Mouse (Mus musculus): ENCODE measurements around the gene Foxn1. TPM values are rescaled to one million over a fixed set of nuclear protein-coding genes. Genes with fewer than 3 reads are reported as not detected.
A peak's percentile ranks its signal among the peaks of the same experiment; 100 is the strongest.

Gene Foxn1
- total RNA-seq, 2 experiments from 2014 or later: not detected

- peak; percentile 95 for DNase-seq
Measured at GRCm38 (mm10) chr11:78327634-78328511, 58.5 kb downstream of the Foxn1 start, which contains the start of gene Pigs. TSS of gene Pigs (plus strand) at chr11:78328415.

GRCm38 (mm10) chr11:78327215-78327614, 59.1 kb downstream of the Foxn1 start:
- DNase-seq: no peak

GRCm38 (mm10) chr11:78324965-78325364, 61.4 kb downstream of the Foxn1 start:
- DNase-seq: no peak

GRCm38 (mm10) chr11:78324000-78324785, 62.2 kb downstream of the Foxn1 start:
- no peak for DNase-seq

- DNase-seq: peak; percentile 69
Measured at GRCm38 (mm10) chr11:78322860-78323259, 63.5 kb downstream of the Foxn1 start, which contains the start of gene Aldoc. TSS of gene Aldoc (plus strand) at chr11:78322968.

- DNase-seq: no peak
Measured at GRCm38 (mm10) chr11:78322076-78322831, 64.1 kb downstream of the Foxn1 start.

GRCm38 (mm10) chr11:78318411-78318810, 67.9 kb downstream of the Foxn1 start:
- DNase-seq: no peak

- no peak for DNase-seq
Measured at GRCm38 (mm10) chr11:78313662-78314061, 72.7 kb downstream of the Foxn1 start.

GRCm38 (mm10) chr11:78310861-78311511, 75.4 kb downstream of the Foxn1 start:
- no peak for DNase-seq

Other genes with a start within 250 kb of the Foxn1 start
- 1 to 10 TPM; 2.9 to 4.0 TPM for gene Traf4, start 221.0 kb downstream of the Foxn1 start, total RNA-seq (2021)
- 1 to 10 TPM in 1 of 2 experiments, under 1 TPM in 1; 0.99 to 1.2 TPM for gene Nek8, start 209.9 kb downstream of the Foxn1 start, total RNA-seq (2021)
- 1 to 10 TPM; 1.9 to 2.4 TPM for gene Tlcd1, start 209.8 kb downstream of the Foxn1 start, total RNA-seq (2021)
- gene Rpl23a, start 203.0 kb downstream of the Foxn1 start, total RNA-seq (2021): 100 to 1,000 TPM; 715 to 745 TPM
- 1 to 10 TPM; 5.0 to 7.3 TPM for gene Rab34, start 198.1 kb downstream of the Foxn1 start, total RNA-seq (2021)
- 1 to 10 TPM in 1 of 2 experiments, under 1 TPM in 1; 0.28 to 1.3 TPM for gene Proca1, start 193.2 kb downstream of the Foxn1 start, total RNA-seq (2021)
- gene Sdf2, start 140.8 kb downstream of the Foxn1 start, total RNA-seq (2021): 10 to 100 TPM; 37.4 to 47.4 TPM
- 10 to 100 TPM; 22.2 to 22.6 TPM for gene Supt6, start 140.6 kb downstream of the Foxn1 start, total RNA-seq (2021)
- gene 2610507B11Rik, start 124.8 kb downstream of the Foxn1 start, total RNA-seq (2021): 100 to 1,000 TPM; 206 to 226 TPM
- 1 to 10 TPM in 1 of 2 experiments, under 1 TPM in 1; 0.82 to 1.4 TPM for gene BC030499, start 95.7 kb downstream of the Foxn1 start, total RNA-seq (2021)
- 1 to 10 TPM; 3.1 to 4.2 TPM for gene Spag5, start 85.0 kb downstream of the Foxn1 start, total RNA-seq (2021)
- gene Aldoc, start 63.6 kb downstream of the Foxn1 start, total RNA-seq (2021): 1 to 10 TPM; 2.5 to 2.6 TPM
- gene Pigs, start 58.1 kb downstream of the Foxn1 start, total RNA-seq (2021): 10 to 100 TPM; 18.3 to 20.4 TPM
- gene Unc119, start 43.1 kb downstream of the Foxn1 start, total RNA-seq (2021): 10 to 100 TPM in 1 of 2 experiments, 1 to 10 TPM in 1; 8.4 to 10.5 TPM
- not detected for gene Slc13a2, start 35.7 kb upstream of the Foxn1 start, total RNA-seq (2021)
- 1 to 10 TPM; 1.4 to 1.5 TPM for gene Slc46a1, start 79.1 kb upstream of the Foxn1 start, total RNA-seq (2021)
- gene Sarm1, start 111.2 kb upstream of the Foxn1 start, total RNA-seq (2021): under 1 TPM; 0.67 to 1.00 TPM
- gene Vtn, start 112.5 kb upstream of the Foxn1 start, total RNA-seq (2021): 10 to 100 TPM; 11.0 to 12.5 TPM
- not detected for gene Sebox, start 116.9 kb upstream of the Foxn1 start, total RNA-seq (2021)
- 10 to 100 TPM; 12.3 to 13.6 TPM for gene Tmem199, start 125.6 kb upstream of the Foxn1 start, total RNA-seq (2021)
- gene Poldip2, start 125.6 kb upstream of the Foxn1 start, total RNA-seq (2021): 100 to 1,000 TPM in 1 of 2 experiments, 10 to 100 TPM in 1; 97.5 to 106 TPM
- gene Tnfaip1, start 149.8 kb upstream of the Foxn1 start, total RNA-seq (2021): 10 to 100 TPM; 35.9 to 38.0 TPM
- 10 to 100 TPM; 21.4 to 21.7 TPM for gene Ift20, start 149.8 kb upstream of the Foxn1 start, total RNA-seq (2021)
- gene Tmem97, start 164.2 kb upstream of the Foxn1 start, total RNA-seq (2021): 1 to 10 TPM; 3.2 to 3.7 TPM